Mouse (Mus musculus) midbrain, embryonic 14.5 days (tissue): ENCODE measurements at regions not wholly inside any gene's neighbourhood (a gene's known extent, or its start where the extent isn't known, plus 50 kb on each side); places are given as distances from the start of the nearest gene placed in this dataset.

Experiments
- ATAC-seq: fragments of 200-750 bp; cut with Nextera tagmentation; 2 replicates; pipeline ENCODE4 v1.8.0; 2017; ENCODE audit warnings: moderate number of reproducible peaks, moderate library complexity; ENCODE audit not compliant: low FRiP score, low TSS enrichment
- DNase-seq: peaks from one replicate; pipeline ENCODE4 v3.0.0-alpha.2; 2015
- H3K27ac ChIP-seq: fragments of 300-500 bp; sonication (generic); replicated peaks from 2 replicates; pipeline ENCODE4 v1.5.1; 2014; ENCODE audit warnings: mild to moderate bottlenecking, low read depth, low read length, moderate library complexity
- H3K27me3 ChIP-seq: fragments of 300-500 bp; sonication (generic); 2 replicates; pipeline ENCODE4 v1.6.1; 2014; ENCODE audit warnings: low read length, control low read depth, mixed read lengths; ENCODE audit not compliant: control insufficient read depth, insufficient read depth
- H3K36me3 ChIP-seq: fragments of 300-500 bp; sonication (generic); 2 replicates; pipeline ENCODE4 v1.6.1; 2014; ENCODE audit warnings: low read length, control low read depth; ENCODE audit not compliant: control insufficient read depth, insufficient read depth
- H3K4me1 ChIP-seq: fragments of 300-500 bp; sonication (generic); 2 replicates; pipeline ENCODE4 v1.6.1; 2014; ENCODE audit warnings: mild to moderate bottlenecking, antibody characterized with exemption, low read length, control low read depth; ENCODE audit not compliant: control insufficient read depth, insufficient read depth
- H3K4me2 ChIP-seq: fragments of 300-500 bp; sonication (generic); 2 replicates; pipeline ENCODE4 v1.6.1; 2014; ENCODE audit warnings: mild to moderate bottlenecking, low read length, moderate library complexity
- H3K4me3 ChIP-seq: fragments of 300-500 bp; sonication (generic); replicated peaks from 2 replicates; pipeline ENCODE4 v1.5.1; 2014; ENCODE audit warnings: low read depth, low read length
- H3K9ac ChIP-seq: fragments of 300-500 bp; sonication (generic); replicated peaks from 2 replicates; pipeline ENCODE4 v1.6.1; 2014; ENCODE audit warnings: mild to moderate bottlenecking, low read length, moderate library complexity
- H3K9me3 ChIP-seq: fragments of 300-500 bp; sonication (generic); 2 replicates; pipeline ENCODE4 v1.6.1; 2016; ENCODE audit warnings: low read length, control low read depth, mixed read lengths; ENCODE audit not compliant: control insufficient read depth
- WGBS: fragments of 180-500 bp; shearing (Covaris S2); extraction: QIAGEN DNeasy Blood & Tissue Kit; methylation state at CpG from one replicate; pipeline ENCODE4 v1.1.7; 2014; 5-methylcytosine and 5-hydroxymethylcytosine counted together

GRCm38 (mm10) chr17:80875352-80876044 is 68.9 kb upstream of the Tmem178 start:
- Histone ChIP-seq H3K4me1 (no peaks in the 10 kb centered on the region; the same call in 1 of the 2 replicates), H3K36me3 (no peaks in the 10 kb centered on the region), H3K9ac (no peak overlapping the region), H3K4me3 (no peak overlapping the region), H3K27ac (no peak overlapping the region), H3K27me3 (no peaks in the 10 kb centered on the region), H3K4me2 (no peak overlapping the region), H3K9me3 (no peaks in the 10 kb centered on the region)
- ATAC-seq (peak; percentile 43; the same call in 1 of the 2 replicates), DNase-seq (peak; percentile 59)
- WGBS, result 45% methylated on average over 7 of the region's 7 CpGs

- no peaks in the 10 kb centered on the region; the same call in 1 of the 2 replicates for H3K4me1 ChIP-seq
- H3K27ac ChIP-seq, result no peak overlapping the region
- no peak overlapping the region for H3K9ac ChIP-seq
- 67% methylated on average over 4 of the region's 4 CpGs for WGBS
- DNase-seq (no peak), ATAC-seq (no peak)
- no peaks in the 10 kb centered on the region for H3K27me3 ChIP-seq
- H3K4me3 ChIP-seq, result no peak overlapping the region
- no peaks in the 10 kb centered on the region for H3K36me3 ChIP-seq
- H3K9me3 ChIP-seq, result no peaks in the 10 kb centered on the region
- H3K4me2 ChIP-seq, result no peak overlapping the region
Measured at GRCm38 (mm10) chr17:80870965-80871364, 73.5 kb upstream of the Tmem178 start.

- ATAC-seq (no peak), DNase-seq (no peak)
- no peak overlapping the region for H3K27ac ChIP-seq
- no peaks in the 10 kb centered on the region for H3K27me3 ChIP-seq
- 91% methylated on average over 8 of the region's 8 CpGs for WGBS
- H3K4me1 ChIP-seq, result no peaks in the 10 kb centered on the region
- no peak overlapping the region for H3K4me3 ChIP-seq
- H3K9me3 ChIP-seq, result no peaks in the 10 kb centered on the region
- no peaks in the 10 kb centered on the region for H3K36me3 ChIP-seq
- no peak overlapping the region for H3K4me2 ChIP-seq
- no peak overlapping the region for H3K9ac ChIP-seq
Measured at GRCm38 (mm10) chr17:80862338-80862737, 82.1 kb upstream of the Tmem178 start.

- Histone ChIP-seq H3K4me1 (no peaks in the 10 kb centered on the region), H3K27ac (no peak overlapping the region), H3K27me3 (no peaks in the 10 kb centered on the region), H3K9me3 (no peaks in the 10 kb centered on the region), H3K4me2 (no peak overlapping the region), H3K9ac (no peak overlapping the region), H3K4me3 (no peak overlapping the region), H3K36me3 (no peaks in the 10 kb centered on the region)
- WGBS, result 78% methylated on average over 23 of the region's 23 CpGs
- DNase-seq (peak; percentile 36), ATAC-seq (peak; percentile 50; the same call in 1 of the 2 replicates)
Measured at GRCm38 (mm10) chr17:80846996-80847810, 97.2 kb upstream of the Tmem178 start.

GRCm38 (mm10) chr17:80845349-80845748 is 99.1 kb upstream of the Tmem178 start:
- peak; percentile 38 for DNase-seq
- H3K4me2 ChIP-seq, result no peak overlapping the region
- WGBS, result 55% methylated on average over 7 of the region's 7 CpGs
- no peak overlapping the region for H3K27ac ChIP-seq
- H3K9ac ChIP-seq, result no peak overlapping the region
- no peaks in the 10 kb centered on the region for H3K9me3 ChIP-seq
- no peaks in the 10 kb centered on the region for H3K27me3 ChIP-seq
- no peaks in the 10 kb centered on the region for H3K36me3 ChIP-seq
- no peaks in the 10 kb centered on the region for H3K4me1 ChIP-seq
- H3K4me3 ChIP-seq, result no peak overlapping the region
- no peak for ATAC-seq

- DNase-seq (no peak), ATAC-seq (no peak)
- Histone ChIP-seq H3K4me1 (no peaks in the 10 kb centered on the region), H3K9ac (no peak overlapping the region), H3K36me3 (no peaks in the 10 kb centered on the region), H3K9me3 (no peaks in the 10 kb centered on the region), H3K27ac (no peak overlapping the region), H3K4me2 (no peak overlapping the region), H3K4me3 (no peak overlapping the region), H3K27me3 (no peaks in the 10 kb centered on the region)
- 87% methylated on average over 4 of the region's 4 CpGs for WGBS
Measured at GRCm38 (mm10) chr17:80841903-80842302, 102.5 kb upstream of the Tmem178 start.

- Histone ChIP-seq H3K9ac (no peak overlapping the region), H3K36me3 (no peaks in the 10 kb centered on the region), H3K4me1 (no peaks in the 10 kb centered on the region), H3K4me3 (no peak overlapping the region), H3K9me3 (no peaks in the 10 kb centered on the region), H3K4me2 (no peak overlapping the region), H3K27ac (no peak overlapping the region), H3K27me3 (no peaks in the 10 kb centered on the region)
- no peak for ATAC-seq
- DNase-seq, result no peak
- 89% methylated on average over 6 of the region's 6 CpGs for WGBS
Measured at GRCm38 (mm10) chr17:80840896-80841295, 103.5 kb upstream of the Tmem178 start.

- ATAC-seq, result no peak
- H3K27ac ChIP-seq, result no peak overlapping the region
- H3K4me3 ChIP-seq, result no peak overlapping the region
- no peak overlapping the region for H3K4me2 ChIP-seq
- no peaks in the 10 kb centered on the region for H3K9me3 ChIP-seq
- no peak overlapping the region for H3K9ac ChIP-seq
- no peaks in the 10 kb centered on the region for H3K4me1 ChIP-seq
- H3K27me3 ChIP-seq, result no peaks in the 10 kb centered on the region
- WGBS, result 87% methylated on average over 4 of the region's 4 CpGs
- no peaks in the 10 kb centered on the region for H3K36me3 ChIP-seq
- no peak for DNase-seq
Measured at GRCm38 (mm10) chr17:80840452-80840851, 104.0 kb upstream of the Tmem178 start.

GRCm38 (mm10) chr17:80834701-80835100 is 106.4 kb upstream of the Map4k3 start:
- H3K36me3 ChIP-seq, result no peaks in the 10 kb centered on the region
- ATAC-seq, result no peak

More at GRCm38 (mm10) chr17:80834701-80835100, 106.4 kb upstream of the Map4k3 start:
- Histone ChIP-seq H3K27me3 (no peaks in the 10 kb centered on the region), H3K4me1 (0 out of 2 replicates have a peak, but pooled peaks cover 3% of the 10 kb centered on the region), H3K9ac (no peak overlapping the region), H3K4me3 (no peak overlapping the region), H3K9me3 (no peaks in the 10 kb centered on the region), H3K27ac (no peak overlapping the region), H3K4me2 (no peak overlapping the region)
- no peak for DNase-seq
